Mouse (Mus musculus) heart, postnatal 0 days (tissue): Measurements from ENCODE around the gene Dpyd.

Source experiments
- CTCF ChIP-seq: IDR thresholded peaks from 2 replicates; pipeline ENCODE4 v1.5.1; 2016; ENCODE audit warnings: antibody characterized with exemption, control low read depth, low read depth
- EP300 ChIP-seq: IDR thresholded peaks from 2 replicates; pipeline ENCODE4 v1.6.1; 2016; ENCODE audit warnings: antibody characterized with exemption, low read depth

GRCm38 (mm10) chr3:119220763-119221412 lies 659.0 kb downstream of the Dpyd start:
- TF ChIP-seq CTCF (no peak), EP300 (no peak)
